Mouse (Mus musculus): Measurements from ENCODE around the gene Ppp1r1b. TPM values are rescaled to one million over a fixed set of nuclear protein-coding genes. Genes with fewer than 3 reads are reported as not detected.

Gene Ppp1r1b
- total RNA-seq, 2 experiments from 2014 or later = 101 to 133 TPM

DNA sequence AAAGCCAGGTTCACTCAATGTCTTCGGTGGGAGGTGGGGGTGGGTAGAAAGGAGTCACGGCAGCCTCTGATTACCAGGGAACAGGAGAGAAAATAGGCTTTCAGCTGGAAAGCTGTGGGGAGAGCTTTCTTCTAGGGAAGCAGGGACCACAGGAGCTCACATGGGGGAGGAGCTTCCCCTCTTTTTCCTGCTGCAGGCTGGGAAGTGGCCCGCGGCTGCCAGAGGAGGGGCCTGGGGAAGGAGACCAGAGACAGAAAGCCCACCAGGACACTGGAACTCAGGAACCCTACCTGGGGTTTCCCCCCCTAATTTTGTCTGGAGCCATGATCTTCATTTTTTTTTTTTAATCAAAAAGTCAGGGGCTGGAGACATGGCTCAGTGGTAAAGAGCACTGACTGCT lies 7.6 kb upstream of the Ppp1r1b start:
- no peak for DNase-seq (ENCODE audit: low spot score in 2 of 2)
- intact Hi-C loops (cut with DNase I) = loop anchor here (5.0 kb wide), 1 partner anchor 117 kb away; no protein-coding TSS in a partner anchor

- DNase-seq (ENCODE audit: low spot score in 2 of 2) = no peak
- intact Hi-C loops (cut with DNase I) = loop anchor here (5.0 kb wide), 1 partner anchor 116 kb away; no protein-coding TSS in a partner anchor
These were observed 7.0 kb upstream of the Ppp1r1b start for GRCm38 (mm10) chr11:98341174-98341573.

GRCm38 (mm10) chr11:98342000-98342945 lies 5.9 kb upstream of the Ppp1r1b start:
- intact Hi-C loops (cut with DNase I) = loop anchor here (5.0 kb wide), 1 partner anchor 115 kb away; no protein-coding TSS in a partner anchor
- peak; percentile 98 for DNase-seq (ENCODE audit: low spot score in 2 of 2)

- intact Hi-C loops (cut with DNase I) = loop anchor here (2.0 to 5.0 kb wide), 3 partner anchors 28 to 92 kb away; partner anchors contain the start of genes Mien1 and Pnmt
- DNase-seq (ENCODE audit: low spot score in 2 of 2) = peak; percentile 78 to 87
These were observed 3.0 kb upstream of the Ppp1r1b start for GRCm38 (mm10) chr11:98345253-98345652.

DNA sequence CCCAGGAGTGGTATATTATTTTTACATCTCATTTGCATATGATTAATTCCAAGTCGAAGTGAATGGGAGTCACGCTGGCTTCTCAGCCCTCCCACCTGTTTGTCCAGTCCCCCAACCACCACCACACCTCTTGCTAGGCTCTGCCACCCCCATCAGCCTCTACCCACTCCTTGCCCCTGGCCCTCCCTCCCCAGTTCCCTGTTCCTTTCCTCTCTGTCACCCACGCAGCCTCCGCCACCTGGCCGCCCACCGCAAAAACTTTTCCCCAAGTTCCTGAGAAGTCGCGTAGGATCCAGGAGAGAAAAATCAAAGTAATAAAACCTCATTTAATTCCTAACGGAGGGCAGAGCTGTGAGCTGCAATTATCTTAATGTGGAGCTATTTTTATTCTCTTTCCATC lies 2.0 kb upstream of the Ppp1r1b start:
- DNase-seq (ENCODE audit: low spot score in 2 of 2) = peak in 1 of 2 experiments; percentile 57
- intact Hi-C loops (cut with DNase I) = loop anchor here (5.0 kb wide), 2 partner anchors 41 to 91 kb away; partner anchors contain the start of genes Mien1 and Pnmt

DNA sequence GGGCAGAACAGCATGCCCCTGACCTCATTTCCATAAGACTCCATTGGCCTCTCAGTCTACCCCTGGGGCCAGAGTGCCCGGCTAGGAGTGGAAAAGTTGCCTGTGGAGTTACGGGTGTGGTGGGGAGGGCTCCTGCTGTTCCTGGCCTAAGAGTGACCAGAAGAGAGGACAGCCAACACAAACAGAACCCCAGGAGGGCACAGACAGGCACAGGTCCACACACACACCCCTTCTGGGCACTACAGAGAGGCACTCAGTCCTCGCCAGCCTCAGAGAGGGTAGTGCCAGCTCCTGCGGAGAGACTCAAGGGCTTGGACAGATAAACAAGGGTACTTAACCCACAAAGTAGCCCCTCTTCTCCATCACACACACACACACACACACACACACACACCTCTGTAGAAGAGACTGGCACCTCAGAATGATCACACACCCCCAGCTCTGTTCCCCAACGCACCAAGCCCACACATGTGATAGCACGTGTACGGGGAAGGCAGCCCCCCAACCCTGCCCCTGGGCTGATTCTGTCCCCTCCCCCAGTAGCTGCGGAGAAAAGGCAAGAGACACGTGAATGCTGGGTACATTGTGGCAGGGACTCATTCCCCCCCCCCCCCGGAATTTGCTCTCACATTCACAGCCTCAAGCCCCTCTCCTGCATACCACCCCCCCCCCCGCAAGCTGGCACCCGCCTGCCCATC lies 670 bp upstream of the Ppp1r1b start:
- intact Hi-C loops (cut with DNase I) = loop anchor here (5.0 kb wide), 2 partner anchors 40 to 90 kb away; partner anchors contain the start of genes Mien1 and Pnmt
- DNase-seq (ENCODE audit: low spot score in 2 of 2) = peak in 1 of 2 experiments; percentile 72

DNA sequence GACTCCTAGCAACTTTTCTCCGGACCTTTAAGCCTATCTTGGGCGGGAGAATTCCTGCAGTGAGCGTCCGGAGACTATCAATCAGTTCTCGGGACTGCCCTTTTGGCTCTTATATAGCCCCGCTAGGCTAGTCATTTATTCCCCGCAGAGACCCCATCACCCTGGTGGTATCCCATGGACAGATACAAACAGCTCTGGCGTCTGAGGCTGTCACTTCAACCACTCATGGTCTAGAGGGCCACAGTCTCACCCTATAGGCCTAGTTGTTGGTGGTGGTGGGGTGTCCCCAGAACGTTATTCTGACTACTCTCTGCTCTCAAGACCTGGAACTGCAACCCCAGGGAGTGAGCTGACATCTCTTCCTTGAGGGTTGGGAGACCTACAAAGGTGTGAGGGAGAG lies 1.1 kb downstream of the Ppp1r1b start:
- no peak for DNase-seq (ENCODE audit: low spot score in 2 of 2)
- intact Hi-C loops (cut with DNase I) = loop anchor here (5.0 kb wide), 2 partner anchors 38 to 88 kb away; partner anchors contain the start of genes Mien1 and Pnmt

DNA sequence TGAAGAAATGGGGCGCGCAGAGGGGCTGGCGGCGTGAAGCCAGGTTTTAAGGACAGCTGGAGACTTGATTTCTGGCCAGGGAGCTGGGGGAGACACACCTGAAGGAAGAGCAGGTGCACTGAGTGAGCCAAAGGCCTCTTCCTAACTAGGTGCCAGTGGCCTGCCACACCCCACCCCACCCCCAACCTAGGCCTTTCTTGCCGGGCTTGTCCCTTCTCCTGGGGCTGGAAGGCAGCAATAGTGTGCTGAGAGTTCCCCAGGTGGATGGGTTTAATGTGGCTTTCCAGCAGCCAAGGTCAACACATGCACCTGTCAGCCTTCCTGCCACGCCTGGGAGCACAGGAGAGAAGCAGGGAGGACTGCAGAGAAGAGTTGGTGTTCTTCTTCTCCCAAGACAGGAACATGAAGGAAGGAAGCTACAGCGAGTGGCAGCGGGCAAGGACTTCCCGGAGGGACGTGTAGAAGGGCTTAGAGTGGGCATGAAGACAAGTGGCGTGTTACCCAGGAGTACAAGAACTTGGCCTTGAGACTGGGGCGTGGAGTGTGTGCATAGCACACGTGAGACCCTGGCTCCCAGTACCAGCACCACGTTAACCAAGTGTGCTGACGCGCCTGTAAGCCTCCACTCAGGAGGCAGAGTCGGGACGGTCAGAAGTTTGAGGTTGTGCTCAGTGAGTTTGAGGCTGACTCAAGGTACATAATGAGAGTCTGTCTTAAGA lies 4.2 kb downstream of the Ppp1r1b start:
- no peak for DNase-seq (ENCODE audit: low spot score in 2 of 2)
- intact Hi-C loops (cut with DNase I) = no loop called here

DNA sequence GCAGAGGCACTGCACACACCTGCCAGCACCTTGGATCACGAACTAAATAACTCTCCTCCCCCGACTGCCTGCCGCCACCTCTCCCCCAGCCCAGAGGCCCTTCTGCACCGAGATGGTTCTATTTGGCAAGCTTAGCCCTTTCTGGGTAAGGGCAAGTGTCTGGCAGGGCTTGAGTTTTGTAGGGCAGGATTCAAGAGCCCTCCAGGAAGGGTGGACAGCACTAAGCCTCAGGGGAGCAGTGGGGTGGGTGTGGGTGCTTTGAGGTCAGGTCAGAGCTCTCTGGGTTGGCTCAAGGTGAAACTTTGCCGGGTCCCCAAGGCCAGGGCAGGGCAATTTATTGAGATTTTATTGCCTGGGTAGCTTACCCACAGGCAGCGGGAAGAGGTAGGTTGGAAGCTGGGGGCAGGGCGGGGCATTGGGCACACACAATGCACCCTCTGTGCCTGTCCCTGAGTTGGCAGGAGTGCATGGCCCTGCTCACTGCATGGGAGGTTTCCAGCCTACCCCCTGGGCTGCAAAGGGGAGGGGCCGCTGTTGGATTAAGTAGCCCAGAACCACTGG lies 5.5 kb downstream of the Ppp1r1b start:
- no peak for DNase-seq (ENCODE audit: low spot score in 2 of 2)
- intact Hi-C loops (cut with DNase I) = no loop called here

GRCm38 (mm10) chr11:98354445-98354844 lies 6.2 kb downstream of the Ppp1r1b start:
- DNase-seq (ENCODE audit: low spot score in 2 of 2) = peak in 1 of 2 experiments; percentile 73
- intact Hi-C loops (cut with DNase I) = no loop called here

DNA sequence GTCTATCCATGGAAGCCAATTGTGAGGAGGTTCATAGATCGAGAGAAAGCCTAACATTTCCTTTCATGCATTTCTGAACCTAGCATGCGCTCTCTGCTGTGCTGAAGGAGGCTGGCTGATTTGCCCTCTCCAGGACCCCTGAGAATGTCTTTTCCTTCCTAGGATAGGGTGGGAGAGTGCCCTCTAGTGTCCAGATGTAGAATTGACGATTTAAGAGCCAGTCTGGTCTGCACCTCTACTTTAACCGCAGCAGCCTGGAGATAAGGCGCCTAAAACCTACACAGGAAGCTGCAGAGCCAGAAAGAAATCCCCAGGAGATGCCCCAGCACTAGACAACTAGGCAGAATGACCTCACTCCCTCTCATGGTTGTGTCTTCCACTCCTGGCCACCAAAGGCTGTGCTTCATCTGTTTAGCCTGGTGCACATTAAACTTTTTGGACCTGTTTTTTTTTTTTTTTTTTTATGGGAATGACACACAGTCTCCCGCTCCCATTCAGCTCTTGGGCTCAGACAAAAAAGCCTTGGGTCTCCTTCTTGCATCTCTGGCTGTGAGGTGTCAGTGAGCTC lies 7.6 kb downstream of the Ppp1r1b start:
- intact Hi-C loops (cut with DNase I) = no loop called here
- DNase-seq (ENCODE audit: low spot score in 2 of 2) = peak; percentile 73 to 80

DNA sequence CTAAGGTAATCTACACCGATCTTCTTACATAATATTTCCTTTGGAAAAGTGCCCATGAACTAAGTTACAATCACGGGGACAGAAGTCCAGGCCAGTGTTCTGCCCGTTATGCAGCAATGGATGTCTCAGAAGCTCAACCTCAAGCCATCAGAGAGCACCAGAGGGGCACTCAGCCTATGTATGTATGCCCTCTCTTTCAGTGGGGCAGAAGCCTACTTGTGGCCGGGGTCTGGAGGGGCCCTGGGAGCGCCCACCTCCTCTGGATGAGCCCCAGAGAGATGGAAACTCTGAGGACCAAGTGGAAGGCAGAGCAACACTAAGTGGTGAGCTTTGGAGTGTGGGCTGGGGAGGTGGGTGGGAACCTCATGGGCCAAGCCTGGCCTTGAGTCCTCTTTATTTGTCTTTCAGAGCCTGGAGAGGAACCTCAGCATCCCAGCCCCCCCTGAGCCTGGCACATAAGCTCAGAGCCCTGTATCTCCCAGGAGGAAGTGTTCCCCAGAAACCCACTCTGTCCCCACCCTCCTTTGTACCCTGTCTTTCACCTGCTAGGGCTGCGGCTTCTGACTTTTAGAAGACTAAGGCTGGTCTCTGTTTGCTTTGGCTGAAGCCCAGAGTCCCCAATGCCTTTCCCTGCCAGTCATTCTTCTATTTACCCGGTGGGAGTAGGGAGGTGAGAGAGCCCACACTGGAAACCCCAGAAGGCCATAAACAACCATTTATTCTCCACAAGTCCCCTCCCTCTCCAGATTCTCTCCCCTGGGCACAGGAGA lies 8.6 kb downstream of the Ppp1r1b start:
- intact Hi-C loops (cut with DNase I) = no loop called here
- DNase-seq (ENCODE audit: low spot score in 2 of 2) = no peak

- DNase-seq (ENCODE audit: low spot score in 2 of 2) = no peak
- intact Hi-C loops (cut with DNase I) = no loop called here
These were observed 9.4 kb downstream of the Ppp1r1b start for GRCm38 (mm10) chr11:98357396-98358160.

- peak; percentile 87 for DNase-seq (ENCODE audit: low spot score in 2 of 2)
- intact Hi-C loops (cut with DNase I) = no loop called here
These were observed 10.2 kb downstream of the Ppp1r1b start, which contains the start of gene Stard3 for GRCm38 (mm10) chr11:98358161-98359083. Gene Stard3 (plus strand): TSS chr11:98358368.

DNA sequence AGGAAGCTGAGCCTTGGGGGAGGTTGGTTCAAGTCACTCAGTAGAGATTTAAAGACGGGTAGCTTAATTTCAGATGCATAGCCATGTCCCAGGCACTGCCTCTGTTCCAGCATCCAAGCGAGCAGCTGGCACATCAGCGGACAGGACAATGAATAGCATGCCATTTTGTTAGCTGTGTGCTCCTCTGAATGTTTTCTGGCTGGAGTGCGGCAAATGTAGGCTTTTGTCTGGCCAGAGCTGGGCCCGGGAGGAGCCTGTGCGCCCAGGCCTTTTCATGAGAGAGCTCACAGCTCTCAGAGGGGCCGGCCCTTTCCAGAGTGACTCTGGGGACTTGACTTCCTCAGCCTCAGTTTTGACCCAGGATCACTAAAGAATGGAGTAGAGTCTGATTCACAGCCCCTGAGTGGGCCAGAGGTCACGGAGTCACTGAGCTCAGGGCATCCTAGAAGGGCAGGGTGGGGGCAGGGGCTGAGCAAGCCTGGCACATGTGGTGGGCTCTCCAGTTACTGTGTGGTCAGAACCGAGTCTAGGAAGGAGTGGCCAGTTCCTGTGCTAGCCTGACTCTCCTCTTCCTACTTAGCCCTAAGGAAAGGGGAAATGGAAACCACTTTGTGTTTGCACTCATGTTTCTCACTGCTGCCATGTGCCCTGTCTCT lies 12.8 kb downstream of the Ppp1r1b start:
- no peak for DNase-seq (ENCODE audit: low spot score in 2 of 2)
- intact Hi-C loops (cut with DNase I) = no loop called here

GRCm38 (mm10) chr11:98363817-98364216 lies 15.6 kb downstream of the Ppp1r1b start:
- no peak for DNase-seq (ENCODE audit: low spot score in 2 of 2)
- intact Hi-C loops (cut with DNase I) = no loop called here
